Mouse (Mus musculus): ENCODE measurements around the gene Pde4d. TPM values are rescaled to one million over a fixed set of nuclear protein-coding genes. Genes with fewer than 3 reads are reported as not detected.
"Not testable (repeated sequence)": the region's sequence is repeated elsewhere in the genome, so short reads cannot be mapped to it uniquely, and the experiment has no call there.

Gene Pde4d
- polyA plus RNA-seq, 3 experiments from 2014 or later: 6.8 to 7.6 (median 7.4) TPM

- no peak for ATAC-seq
These were observed 255.7 kb downstream of the Pde4d start for GRCm38 (mm10) chr13:108705441-108705840.

- no peak for ATAC-seq
These were observed 264.3 kb downstream of the Pde4d start for GRCm38 (mm10) chr13:108714032-108714431.

- ATAC-seq: no peak
These were observed 265.3 kb downstream of the Pde4d start for GRCm38 (mm10) chr13:108715029-108715428.

GRCm38 (mm10) chr13:108722234-108722633 is 272.5 kb downstream of the Pde4d start:
- no peak for ATAC-seq

- not testable (repeated sequence) for ATAC-seq
These were observed 284.6 kb downstream of the Pde4d start for GRCm38 (mm10) chr13:108734356-108734755.

GRCm38 (mm10) chr13:108751155-108751840 is 301.6 kb downstream of the Pde4d start:
- ATAC-seq: no peak

GRCm38 (mm10) chr13:108757477-108757876 is 307.7 kb downstream of the Pde4d start:
- ATAC-seq: no peak

- no peak for ATAC-seq
These were observed 308.6 kb downstream of the Pde4d start for GRCm38 (mm10) chr13:108758331-108758730.

GRCm38 (mm10) chr13:108759140-108759539 is 309.4 kb downstream of the Pde4d start:
- ATAC-seq: no peak

- peak; percentile 71 for ATAC-seq
These were observed 313.5 kb downstream of the Pde4d start for GRCm38 (mm10) chr13:108763295-108763694.

- ATAC-seq: no peak
These were observed 316.4 kb downstream of the Pde4d start for GRCm38 (mm10) chr13:108766020-108766727.

GRCm38 (mm10) chr13:108769465-108770056 is 319.8 kb downstream of the Pde4d start:
- no peak for ATAC-seq

- no peak for ATAC-seq
These were observed 322.6 kb downstream of the Pde4d start for GRCm38 (mm10) chr13:108772386-108772785.

- no peak for ATAC-seq
These were observed 325.2 kb downstream of the Pde4d start for GRCm38 (mm10) chr13:108774981-108775380.

- ATAC-seq: no peak
These were observed 326.1 kb downstream of the Pde4d start for GRCm38 (mm10) chr13:108775882-108776281.

- not testable (repeated sequence) for ATAC-seq
These were observed 347.9 kb downstream of the Pde4d start for GRCm38 (mm10) chr13:108797620-108798019.

GRCm38 (mm10) chr13:108809191-108809590 is 359.4 kb downstream of the Pde4d start:
- ATAC-seq: no peak

- no peak for ATAC-seq
These were observed 363.2 kb downstream of the Pde4d start for GRCm38 (mm10) chr13:108812956-108813355.

GRCm38 (mm10) chr13:108819846-108820408 is 370.2 kb downstream of the Pde4d start:
- no peak for ATAC-seq

GRCm38 (mm10) chr13:108820487-108820886 is 370.7 kb downstream of the Pde4d start:
- no peak for ATAC-seq

GRCm38 (mm10) chr13:108821270-108821669 is 371.5 kb downstream of the Pde4d start:
- no peak for ATAC-seq

GRCm38 (mm10) chr13:108824638-108825310 is 375.0 kb downstream of the Pde4d start:
- no peak for ATAC-seq

GRCm38 (mm10) chr13:108825501-108825900 is 375.8 kb downstream of the Pde4d start:
- ATAC-seq: no peak

Data from inflammation-experienced regulatory T-cells, adult 6 months (primary cell).